ENCODE assay signal across 11 mouse cellular contexts in the genomic region with DNA sequence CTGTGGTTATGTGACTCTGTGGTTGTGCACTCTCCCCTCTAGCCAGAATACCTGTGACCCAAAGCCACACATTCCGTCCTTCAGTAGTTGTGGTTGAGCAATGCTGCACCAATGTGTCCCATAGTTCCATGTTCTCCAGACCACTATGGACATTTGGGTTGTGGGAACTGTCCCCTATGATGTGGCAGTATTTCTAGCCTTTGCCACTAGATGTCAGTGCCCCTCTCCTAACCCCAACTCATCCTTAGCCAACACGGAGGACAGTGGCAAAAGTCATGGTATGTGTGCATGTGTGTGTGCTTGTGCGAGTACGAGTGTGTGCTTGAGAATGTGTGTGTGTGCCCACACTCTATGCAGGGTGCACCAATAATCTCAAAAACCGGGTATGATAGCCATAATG. TPM values are rescaled to one million over a fixed set of nuclear protein-coding genes. Genes with fewer than 3 reads are reported as not detected.
DNase-seq lines count a peak whose midpoint lies in the region; ATAC-seq and TF ChIP-seq lines count a peak whose summit lies in the region.
"Had no signal": no experiment of that assay in that cellular context is flagged by ENCODE, and none has a peak within 500 bp of the region (broad histone marks: within the 10 kb centered on the region; RNA-seq: fewer than 3 reads in every experiment).

No protein-coding gene starts in this region.

- no peak overlapping the region for H3K27ac ChIP-seq in heart, postnatal 0 days (ENCODE audit: low read depth)
- H3K27ac ChIP-seq in heart, embryonic 12.5 days (ENCODE audit: poor library complexity, severe bottlenecking), result no peak overlapping the region
- H3K27ac ChIP-seq in midbrain, postnatal 0 days (ENCODE audit: low read depth, low read length), result no peak overlapping the region
- no peak overlapping the region for H3K27ac ChIP-seq in midbrain, embryonic 10.5 days (replicated peaks)
- no peak overlapping the region for H3K27ac ChIP-seq in forebrain, embryonic 14.5 days (ENCODE audit: low read depth, low read length)
- H3K27ac ChIP-seq: hindbrain, embryonic 13.5 days had no signal

- H3K4me1 ChIP-seq in heart, postnatal 0 days (ENCODE audit: control insufficient read depth, insufficient read depth), result 0 out of 2 replicates have a peak, but pooled peaks cover 8% of the 10 kb centered on the region
- peaks cover 6% of the 10 kb centered on the region; the same call in 1 of the 2 replicates for H3K4me1 ChIP-seq in heart, embryonic 12.5 days (replicated peaks)
- H3K4me1 ChIP-seq in midbrain, postnatal 0 days (ENCODE audit: insufficient read depth, low read length), result no peaks in the 10 kb centered on the region
- peaks cover 22% of the 10 kb centered on the region for H3K4me1 ChIP-seq in midbrain, embryonic 10.5 days
- no peaks in the 10 kb centered on the region; the same call in 1 of the 2 replicates for H3K4me1 ChIP-seq in forebrain, embryonic 14.5 days (ENCODE audit: control insufficient read depth, insufficient read depth, low read length)

- peaks cover 72% of the 10 kb centered on the region for H3K27me3 ChIP-seq in heart, postnatal 0 days (ENCODE audit: control insufficient read depth, insufficient read depth, low read length)
- H3K27me3 ChIP-seq in heart, embryonic 12.5 days (replicated peaks), result peaks cover 59% of the 10 kb centered on the region
- peaks cover 50% of the 10 kb centered on the region for H3K27me3 ChIP-seq in midbrain, postnatal 0 days (ENCODE audit: insufficient read depth, low read length)
- H3K27me3 ChIP-seq in midbrain, embryonic 10.5 days (ENCODE audit: low read depth, poor library complexity, severe bottlenecking), result peaks cover 87% of the 10 kb centered on the region
- peaks cover 46% of the 10 kb centered on the region for H3K27me3 ChIP-seq in forebrain, embryonic 14.5 days (replicated peaks; ENCODE audit: control insufficient read depth, insufficient read depth, low read length)

- no peak overlapping the region for H3K4me3 ChIP-seq in heart, postnatal 0 days (ENCODE audit: low read depth, low read length)
- no peak overlapping the region for H3K4me3 ChIP-seq in heart, embryonic 12.5 days
- no peak overlapping the region for H3K4me3 ChIP-seq in midbrain, postnatal 0 days (ENCODE audit: low read depth, low read length)
- no peak overlapping the region for H3K4me3 ChIP-seq in midbrain, embryonic 10.5 days
- H3K4me3 ChIP-seq in forebrain, embryonic 14.5 days (ENCODE audit: low read depth, low read length), result no peak overlapping the region
- H3K4me3 ChIP-seq: hindbrain, embryonic 13.5 days had no signal

- TF ChIP-seq CTCF in heart, postnatal 0 days (IDR thresholded peaks at IDR 0.05; ENCODE audit: low read depth), result peak; percentile 46
- TF ChIP-seq CTCF in midbrain, postnatal 0 days (IDR thresholded peaks at IDR 0.05), result peak; percentile 68

- H3K9ac ChIP-seq in heart, postnatal 0 days (replicated peaks; ENCODE audit: low read depth, low read length), result no peak overlapping the region
- H3K9ac ChIP-seq in heart, embryonic 12.5 days, result no peak overlapping the region
- H3K9ac ChIP-seq in midbrain, postnatal 0 days (replicated peaks; ENCODE audit: low read length, poor library complexity, severe bottlenecking), result no peak overlapping the region
- no peak overlapping the region for H3K9ac ChIP-seq in forebrain, embryonic 14.5 days (ENCODE audit: low read length)
- H3K9ac ChIP-seq: hindbrain, embryonic 13.5 days had no signal

- no peak overlapping the region for H3K4me2 ChIP-seq in heart, postnatal 0 days (ENCODE audit: low read depth, low read length)
- no peak overlapping the region for H3K4me2 ChIP-seq in heart, embryonic 12.5 days
- H3K4me2 ChIP-seq in midbrain, postnatal 0 days (ENCODE audit: low read depth, low read length, poor library complexity, severe bottlenecking), result no peak overlapping the region
- H3K4me2 ChIP-seq in forebrain, embryonic 14.5 days (ENCODE audit: low read length), result no peak overlapping the region
- H3K4me2 ChIP-seq: hindbrain, embryonic 13.5 days had no signal

- no peak for DNase-seq in heart, postnatal 0 days (ENCODE audit: low spot score)
- DNase-seq in midbrain, postnatal 0 days (ENCODE audit: low spot score), result no peak
- DNase-seq in midbrain, embryonic 10.5 days (ENCODE audit: low spot score), result no peak
- peak; percentile 43 for DNase-seq in induced T-regulatory cell, adult 2 months (ENCODE audit: low read depth)
- no peak for DNase-seq in forebrain, embryonic 14.5 days (ENCODE audit: low spot score)
- no peak for DNase-seq in frontal cortex, postnatal 14 days (ENCODE audit: low spot score in 2 of 2)
- DNase-seq: cerebellum, postnatal 25 days; lung, adult 18-20 months had no signal

- WGBS in heart, postnatal 0 days, result 40% methylated on average over 5 of the region's 5 CpGs
- 35% methylated on average over 5 of the region's 5 CpGs for WGBS in heart, embryonic 12.5 days
- WGBS in midbrain, postnatal 0 days, result 47% methylated on average over 5 of the region's 5 CpGs
- 49% methylated on average over 5 of the region's 5 CpGs for WGBS in midbrain, embryonic 10.5 days
- 47% methylated on average over 5 of the region's 5 CpGs for WGBS in forebrain, embryonic 14.5 days

- no peaks in the 10 kb centered on the region for H3K9me3 ChIP-seq in heart, postnatal 0 days (replicated peaks; ENCODE audit: control insufficient read depth, low read length)
- H3K9me3 ChIP-seq in heart, embryonic 12.5 days (replicated peaks), result no peaks in the 10 kb centered on the region
- no peaks in the 10 kb centered on the region for H3K9me3 ChIP-seq in midbrain, postnatal 0 days (ENCODE audit: low read length)
- no peaks in the 10 kb centered on the region for H3K9me3 ChIP-seq in midbrain, embryonic 10.5 days (replicated peaks)
- H3K9me3 ChIP-seq in forebrain, embryonic 14.5 days (replicated peaks; ENCODE audit: control insufficient read depth, low read length), result no peaks in the 10 kb centered on the region
- H3K9me3 ChIP-seq: hindbrain, embryonic 13.5 days had no signal

- TF ChIP-seq EP300 in heart, postnatal 0 days (IDR thresholded peaks at IDR 0.05; ENCODE audit: low read depth), result no peak

- ATAC-seq in heart, postnatal 0 days (ENCODE audit: insufficient read depth, low read depth), result no peak
- ATAC-seq in heart, embryonic 12.5 days (ENCODE audit: insufficient number of reproducible peaks, low FRiP score), result no peak
- ATAC-seq in midbrain, postnatal 0 days (ENCODE audit: low FRiP score), result no peak
- no peak for ATAC-seq in forebrain, embryonic 14.5 days

- H3K36me3 ChIP-seq in heart, postnatal 0 days (replicated peaks; ENCODE audit: control insufficient read depth, insufficient read depth, low read length), result no peaks in the 10 kb centered on the region
- H3K36me3 ChIP-seq in heart, embryonic 12.5 days, result no peaks in the 10 kb centered on the region
- no peaks in the 10 kb centered on the region for H3K36me3 ChIP-seq in midbrain, postnatal 0 days (ENCODE audit: insufficient read depth, low read length)
- H3K36me3 ChIP-seq in midbrain, embryonic 10.5 days, result no peaks in the 10 kb centered on the region
- no peaks in the 10 kb centered on the region for H3K36me3 ChIP-seq in forebrain, embryonic 14.5 days (ENCODE audit: control insufficient read depth, insufficient read depth, low read length)
- H3K36me3 ChIP-seq: hindbrain, embryonic 13.5 days had no signal

RNA-seq across cellular contexts. Expression of gene Faim, which starts 9.7 kb away (rescaled TPM):
- total RNA-seq in heart, postnatal 0 days (2014; rRNA removed; ENCODE audit: low replicate concordance), result 4.7 and 6.3 TPM in 2 replicates
- polyA plus RNA-seq in heart, postnatal 0 days (2015; fragmentation: Nextera tagmentation; extraction: Ambion mirVana), result 24.3 and 25.3 TPM in 2 replicates
- 34.6 and 35.7 TPM in 2 replicates for polyA plus RNA-seq in heart, embryonic 12.5 days (2016; fragmentation: Nextera tagmentation; extraction: Ambion mirVana)
- 49.6 and 55.7 TPM in 2 replicates for total RNA-seq in midbrain, postnatal 0 days (2014; rRNA removed)
- 97.9 and 109 TPM in 2 replicates for polyA plus RNA-seq in midbrain, postnatal 0 days (2015; fragmentation: Nextera tagmentation; extraction: Ambion mirVana)
- polyA plus RNA-seq in midbrain, embryonic 10.5 days (2016; fragmentation: Nextera tagmentation; extraction: Ambion mirVana), result 73.5 and 81.5 TPM in 2 replicates
- 104 and 105 TPM in 2 replicates for polyA plus RNA-seq in forebrain, embryonic 14.5 days (2014; fragmentation: Nextera tagmentation; extraction: Ambion mirVana)

RNA-seq across cellular contexts. Expression of gene Foxl2, which starts 21.4 kb away (rescaled TPM):
- not detected in 2 replicates for total RNA-seq in heart, postnatal 0 days (2014; rRNA removed; ENCODE audit: low replicate concordance)
- polyA plus RNA-seq in heart, postnatal 0 days (2015; fragmentation: Nextera tagmentation; extraction: Ambion mirVana), result not detected in 2 replicates
- polyA plus RNA-seq in heart, embryonic 12.5 days (2016; fragmentation: Nextera tagmentation; extraction: Ambion mirVana), result not detected in 2 replicates
- 0.22 and 0.66 TPM in 2 replicates for total RNA-seq in midbrain, postnatal 0 days (2014; rRNA removed)
- polyA plus RNA-seq in midbrain, postnatal 0 days (2015; fragmentation: Nextera tagmentation; extraction: Ambion mirVana), result 0.70 and 0.79 TPM in 2 replicates
- 3.5 and 4.1 TPM in 2 replicates for polyA plus RNA-seq in midbrain, embryonic 10.5 days (2016; fragmentation: Nextera tagmentation; extraction: Ambion mirVana)
- 0.43 and 0.72 TPM in 2 replicates for polyA plus RNA-seq in forebrain, embryonic 14.5 days (2014; fragmentation: Nextera tagmentation; extraction: Ambion mirVana)
- total RNA-seq: heart, adult 8-10 months had no signal

RNA-seq across cellular contexts. Expression of gene Gm1123, which starts 59.0 kb away (rescaled TPM):
- not detected in 2 replicates for total RNA-seq in heart, postnatal 0 days (2014; rRNA removed; ENCODE audit: low replicate concordance)
- 0.07 TPM in 2 replicates for polyA plus RNA-seq in heart, postnatal 0 days (2015; fragmentation: Nextera tagmentation; extraction: Ambion mirVana)
- polyA plus RNA-seq in heart, embryonic 12.5 days (2016; fragmentation: Nextera tagmentation; extraction: Ambion mirVana), result 0.14 TPM in 1 of 2 replicates, not detected in the other
- total RNA-seq in midbrain, postnatal 0 days (2014; rRNA removed), result not detected in 2 replicates
- 0.15 and 0.16 TPM in 2 replicates for polyA plus RNA-seq in midbrain, postnatal 0 days (2015; fragmentation: Nextera tagmentation; extraction: Ambion mirVana)
- polyA plus RNA-seq in midbrain, embryonic 10.5 days (2016; fragmentation: Nextera tagmentation; extraction: Ambion mirVana), result 0.09 TPM in 1 of 2 replicates, not detected in the other
- not detected in 2 replicates for polyA plus RNA-seq in forebrain, embryonic 14.5 days (2014; fragmentation: Nextera tagmentation; extraction: Ambion mirVana)
- total RNA-seq: heart, adult 8-10 months had no signal
